Mouse (Mus musculus): Measurements from ENCODE around the gene Nek3.

The Nek3 gene

GRCm38 (mm10) chr8:22142592-22142991 lies 23.6 kb downstream of the Nek3 start:
- DNase-seq: no peak

- no peak for DNase-seq
These were observed 24.3 kb downstream of the Nek3 start for GRCm38 (mm10) chr8:22141836-22142385.

GRCm38 (mm10) chr8:22136462-22136861 lies 29.8 kb downstream of the Nek3 start:
- DNase-seq: peak; percentile 1

- no peak for DNase-seq
These were observed 31.5 kb downstream of the Nek3 start for GRCm38 (mm10) chr8:22134750-22135135.

- DNase-seq: no peak
These were observed 32.0 kb downstream of the Nek3 start for GRCm38 (mm10) chr8:22134078-22134749.

GRCm38 (mm10) chr8:22132062-22132461 lies 34.2 kb downstream of the Nek3 start:
- DNase-seq: no peak

- DNase-seq: peak; percentile 19
These were observed 41.7 kb downstream of the Nek3 start, which contains the start of gene Nek5 for GRCm38 (mm10) chr8:22124220-22125152. Gene Nek5, minus strand, starts transcription at chr8:22125053.

- no peak for DNase-seq
These were observed 59.2 kb downstream of the Nek3 start for GRCm38 (mm10) chr8:22107020-22107419.

GRCm38 (mm10) chr8:22091568-22091967 lies 74.7 kb downstream of the Nek3 start:
- peak; percentile 1 for DNase-seq

- DNase-seq: no peak
These were observed 77.0 kb downstream of the Nek3 start for GRCm38 (mm10) chr8:22089226-22089625.

- DNase-seq: no peak
These were observed 86.8 kb downstream of the Nek3 start for GRCm38 (mm10) chr8:22079313-22080007.

All from lung, postnatal 14 days (tissue).